Mouse (Mus musculus): Measurements from ENCODE around the gene Gm5767. TPM values are rescaled to one million over a fixed set of nuclear protein-coding genes. Genes with fewer than 3 reads are reported as not detected.

The Gm5767 gene
- total and polyA plus RNA-seq, 2 experiments, result 0.62 TPM; not detected in 1

DNA sequence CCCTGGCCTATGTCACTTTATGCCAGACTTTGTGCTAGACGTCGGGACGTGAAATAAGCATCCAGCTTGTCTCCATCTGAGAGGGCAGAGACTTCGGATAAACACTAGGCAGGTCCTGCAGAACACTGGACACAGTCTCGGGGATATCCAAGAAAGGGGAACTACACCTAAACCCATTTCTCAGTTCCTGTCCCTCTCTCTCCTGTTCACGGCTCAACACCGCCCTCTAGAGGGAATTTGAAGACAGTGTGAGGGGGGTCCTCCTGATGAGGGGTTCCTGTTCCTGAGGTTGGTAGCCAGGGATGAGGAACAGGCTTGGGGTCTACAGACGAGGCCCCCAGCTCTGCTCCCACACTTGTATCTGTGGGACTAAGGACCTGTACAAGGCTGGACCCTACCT is 6.4 kb upstream of the Gm5767 start:
- 6% methylated on average over 8 of the region's 8 CpGs for WGBS
- Histone ChIP-seq H3K79me2 (ENCODE audit: control insufficient read depth, insufficient read depth, low read length) (peaks cover 20% of the 10 kb centered on the region), H3K9ac (ENCODE audit: low read depth, low read length) (peak overlapping the region; percentile 35; the same call in 1 of the 2 replicates), H3K4me3 (ENCODE audit: insufficient read depth, low read depth, low read length) (no peak overlapping the region), H3K27me3 (ENCODE audit: control insufficient read depth, insufficient read depth, low read length) (no peaks in the 10 kb centered on the region), H3K36me3 (ENCODE audit: control insufficient read depth, insufficient read depth, low read length) (no peaks in the 10 kb centered on the region), H3K4me1 (ENCODE audit: control insufficient read depth, insufficient read depth, low read length) (peaks cover 30% of the 10 kb centered on the region), H3K27ac (replicated peaks; ENCODE audit: insufficient read depth, low read depth, low read length) (no peak overlapping the region)
- DNase-seq (ENCODE audit: extremely low read depth, low read depth, low spot score), result peak; percentile 53
- TF ChIP-seq POLR2A (IDR thresholded peaks at IDR 0.05; ENCODE audit: extremely low read depth, insufficient read depth, low read length) (no peak), CTCF (IDR thresholded peaks at IDR 0.05; ENCODE audit: low read depth, low read length) (peak; percentile 73)

DNA sequence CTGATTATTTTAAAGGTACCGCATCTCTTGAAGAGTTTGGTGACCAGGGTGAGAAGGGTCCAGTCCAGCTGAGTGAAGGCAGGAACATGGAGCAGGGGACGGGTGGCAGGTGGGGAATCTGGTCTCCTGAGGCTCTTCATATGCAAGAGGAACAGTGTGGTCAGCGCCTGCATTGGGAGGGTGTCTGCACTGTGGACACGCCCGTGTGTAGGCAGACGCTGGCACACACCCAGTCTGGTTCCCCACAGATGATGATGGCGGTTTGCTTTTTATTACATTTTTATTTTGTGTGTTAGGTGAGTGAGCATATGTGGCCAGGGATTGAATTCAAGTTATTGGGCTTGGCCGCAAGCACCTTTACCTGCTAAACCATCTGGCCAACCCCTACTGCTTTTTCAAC is 5.0 kb upstream of the Gm5767 start:
- peaks cover 7% of the 10 kb centered on the region; the same call in 1 of the 2 replicates for H3K79me2 ChIP-seq (ENCODE audit: control insufficient read depth, insufficient read depth, low read length)
- H3K27ac ChIP-seq (replicated peaks; ENCODE audit: insufficient read depth, low read depth, low read length), result no peak overlapping the region
- no peak overlapping the region for H3K4me3 ChIP-seq (ENCODE audit: insufficient read depth, low read depth, low read length)
- no peak overlapping the region for H3K9ac ChIP-seq (ENCODE audit: low read depth, low read length)
- no peaks in the 10 kb centered on the region for H3K27me3 ChIP-seq (ENCODE audit: control insufficient read depth, insufficient read depth, low read length)
- H3K4me1 ChIP-seq (ENCODE audit: control insufficient read depth, insufficient read depth, low read length), result peaks cover 17% of the 10 kb centered on the region
- 87% methylated on average over 8 of the region's 8 CpGs for WGBS
- TF ChIP-seq CTCF (IDR thresholded peaks at IDR 0.05; ENCODE audit: low read depth, low read length) (no peak), POLR2A (IDR thresholded peaks at IDR 0.05; ENCODE audit: extremely low read depth, insufficient read depth, low read length) (no peak)
- H3K36me3 ChIP-seq (ENCODE audit: control insufficient read depth, insufficient read depth, low read length), result no peaks in the 10 kb centered on the region
- DNase-seq (ENCODE audit: extremely low read depth, low read depth, low spot score), result no peak

DNA sequence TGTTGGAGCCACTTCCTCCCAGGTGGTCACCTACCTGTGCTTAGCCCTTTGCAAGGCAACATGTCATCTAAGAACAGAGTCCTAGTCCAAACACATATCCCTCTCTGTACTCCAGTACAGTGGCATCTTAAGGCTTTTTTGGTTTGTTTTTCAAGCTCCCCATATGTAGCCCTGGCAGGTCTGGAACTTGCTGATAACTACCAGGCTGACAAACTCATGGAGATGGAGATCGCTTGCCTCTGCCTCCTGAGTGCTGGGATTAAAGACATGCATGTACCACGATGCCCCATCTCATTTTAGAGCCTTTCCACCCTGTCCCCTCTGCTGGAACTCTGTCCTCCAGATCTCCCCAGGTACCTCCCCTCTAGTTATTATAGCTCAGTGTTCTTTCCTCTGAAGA is 4.3 kb upstream of the Gm5767 start:
- DNase-seq (ENCODE audit: extremely low read depth, low read depth, low spot score), result no peak
- H3K4me3 ChIP-seq (ENCODE audit: insufficient read depth, low read depth, low read length), result no peak overlapping the region
- TF ChIP-seq CTCF (IDR thresholded peaks at IDR 0.05; ENCODE audit: low read depth, low read length), result no peak
- no peak for TF ChIP-seq POLR2A (IDR thresholded peaks at IDR 0.05; ENCODE audit: extremely low read depth, insufficient read depth, low read length)
- peaks cover under 1% of the 10 kb centered on the region; the same call in 1 of the 2 replicates for H3K79me2 ChIP-seq (ENCODE audit: control insufficient read depth, insufficient read depth, low read length)
- peaks cover 12% of the 10 kb centered on the region for H3K4me1 ChIP-seq (ENCODE audit: control insufficient read depth, insufficient read depth, low read length)
- no peak overlapping the region for H3K9ac ChIP-seq (ENCODE audit: low read depth, low read length)
- WGBS, result 89% methylated on average over 2 of the region's 2 CpGs
- H3K36me3 ChIP-seq (ENCODE audit: control insufficient read depth, insufficient read depth, low read length), result no peaks in the 10 kb centered on the region
- no peak overlapping the region for H3K27ac ChIP-seq (replicated peaks; ENCODE audit: insufficient read depth, low read depth, low read length)
- no peaks in the 10 kb centered on the region for H3K27me3 ChIP-seq (ENCODE audit: control insufficient read depth, insufficient read depth, low read length)

DNA sequence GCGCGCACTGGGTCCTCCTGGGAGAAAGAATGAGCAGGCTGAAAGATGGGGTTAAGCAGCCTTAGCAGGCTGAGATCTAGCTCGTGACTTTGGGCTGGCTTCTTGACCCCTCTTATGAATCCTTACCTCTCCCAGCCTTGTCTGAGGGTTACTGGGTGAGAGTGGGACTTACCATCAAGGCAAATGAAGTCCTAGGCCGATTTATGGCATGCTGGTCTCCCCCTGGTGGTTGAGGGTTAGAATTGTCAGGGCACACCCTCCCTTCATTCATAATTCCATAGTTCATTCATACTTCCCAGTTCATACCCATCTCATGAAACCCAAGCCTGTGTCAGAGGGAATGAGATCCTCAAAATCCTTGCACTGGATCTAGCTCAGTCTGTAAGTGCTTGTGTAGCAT is 3.8 kb upstream of the Gm5767 start:
- DNase-seq (ENCODE audit: extremely low read depth, low read depth, low spot score), result peak; percentile 45
- H3K9ac ChIP-seq (ENCODE audit: low read depth, low read length), result no peak overlapping the region
- WGBS, result 63% methylated on average over 4 of the region's 4 CpGs
- no peaks in the 10 kb centered on the region for H3K36me3 ChIP-seq (ENCODE audit: control insufficient read depth, insufficient read depth, low read length)
- TF ChIP-seq POLR2A (IDR thresholded peaks at IDR 0.05; ENCODE audit: extremely low read depth, insufficient read depth, low read length) (no peak), CTCF (IDR thresholded peaks at IDR 0.05; ENCODE audit: low read depth, low read length) (peak; percentile 75)
- H3K4me3 ChIP-seq (ENCODE audit: insufficient read depth, low read depth, low read length), result no peak overlapping the region
- no peaks in the 10 kb centered on the region for H3K27me3 ChIP-seq (ENCODE audit: control insufficient read depth, insufficient read depth, low read length)
- H3K4me1 ChIP-seq (ENCODE audit: control insufficient read depth, insufficient read depth, low read length), result peaks cover 12% of the 10 kb centered on the region
- H3K79me2 ChIP-seq (ENCODE audit: control insufficient read depth, insufficient read depth, low read length), result no peaks in the 10 kb centered on the region
- no peak overlapping the region for H3K27ac ChIP-seq (replicated peaks; ENCODE audit: insufficient read depth, low read depth, low read length)

DNA sequence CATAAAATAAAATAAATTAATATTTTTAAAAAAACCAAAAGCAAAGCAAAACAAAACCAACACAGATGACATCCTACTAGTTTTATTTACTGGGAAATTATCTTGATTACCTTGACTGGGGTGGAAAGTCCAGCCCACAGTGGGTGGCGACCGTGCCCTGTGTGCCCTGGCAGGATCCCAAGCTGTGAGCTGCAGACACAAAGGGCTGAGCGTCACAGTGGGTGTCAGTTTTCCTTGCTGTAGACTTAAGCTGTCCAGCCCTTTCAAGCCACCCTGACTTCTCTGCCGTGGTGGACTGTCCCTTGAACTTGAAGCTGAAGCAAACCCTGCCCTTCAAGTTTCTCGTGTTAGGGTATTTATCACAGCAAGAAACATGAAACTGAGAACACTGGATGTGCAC is 2.5 kb upstream of the Gm5767 start:
- 13% methylated on average over 5 of the region's 5 CpGs for WGBS
- Histone ChIP-seq H3K4me3 (ENCODE audit: insufficient read depth, low read depth, low read length) (no peak overlapping the region), H3K27me3 (ENCODE audit: control insufficient read depth, insufficient read depth, low read length) (no peaks in the 10 kb centered on the region), H3K27ac (replicated peaks; ENCODE audit: insufficient read depth, low read depth, low read length) (no peak overlapping the region), H3K79me2 (ENCODE audit: control insufficient read depth, insufficient read depth, low read length) (no peaks in the 10 kb centered on the region), H3K36me3 (ENCODE audit: control insufficient read depth, insufficient read depth, low read length) (no peaks in the 10 kb centered on the region), H3K4me1 (ENCODE audit: control insufficient read depth, insufficient read depth, low read length) (peaks cover 11% of the 10 kb centered on the region), H3K9ac (ENCODE audit: low read depth, low read length) (no peak overlapping the region)
- TF ChIP-seq CTCF (IDR thresholded peaks at IDR 0.05; ENCODE audit: low read depth, low read length) (no peak), POLR2A (IDR thresholded peaks at IDR 0.05; ENCODE audit: extremely low read depth, insufficient read depth, low read length) (no peak)
- DNase-seq (ENCODE audit: extremely low read depth, low read depth, low spot score), result peak; percentile 80

DNA sequence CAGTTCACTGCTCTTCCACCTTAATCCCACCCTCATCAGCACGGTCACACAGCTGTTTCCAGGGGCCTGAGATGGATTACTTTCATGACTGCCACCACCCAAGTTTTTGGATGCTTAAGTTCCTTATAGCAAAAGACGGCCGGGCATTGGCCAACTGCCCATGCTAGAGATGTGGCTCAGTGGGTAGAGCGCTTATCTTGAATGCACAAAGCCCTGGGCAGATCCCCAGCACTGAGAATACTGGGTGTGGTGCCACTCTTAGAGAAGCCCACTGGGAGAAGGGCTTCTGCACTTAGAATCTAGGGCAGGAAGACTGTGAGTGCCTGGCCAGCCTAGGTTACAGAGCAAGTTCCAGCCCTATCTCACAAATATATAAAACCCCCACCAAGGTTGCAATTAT is 1.9 kb upstream of the Gm5767 start:
- no peak overlapping the region for H3K4me3 ChIP-seq (ENCODE audit: insufficient read depth, low read depth, low read length)
- H3K4me1 ChIP-seq (ENCODE audit: control insufficient read depth, insufficient read depth, low read length), result peaks cover 8% of the 10 kb centered on the region
- no peak for TF ChIP-seq CTCF (IDR thresholded peaks at IDR 0.05; ENCODE audit: low read depth, low read length)
- no peak for TF ChIP-seq POLR2A (IDR thresholded peaks at IDR 0.05; ENCODE audit: extremely low read depth, insufficient read depth, low read length)
- 87% methylated on average over 4 of the region's 4 CpGs for WGBS
- no peak overlapping the region for H3K27ac ChIP-seq (replicated peaks; ENCODE audit: insufficient read depth, low read depth, low read length)
- no peaks in the 10 kb centered on the region for H3K79me2 ChIP-seq (ENCODE audit: control insufficient read depth, insufficient read depth, low read length)
- H3K9ac ChIP-seq (ENCODE audit: low read depth, low read length), result no peak overlapping the region
- H3K36me3 ChIP-seq (ENCODE audit: control insufficient read depth, insufficient read depth, low read length), result no peaks in the 10 kb centered on the region
- no peak for DNase-seq (ENCODE audit: extremely low read depth, low read depth, low spot score)
- no peaks in the 10 kb centered on the region for H3K27me3 ChIP-seq (ENCODE audit: control insufficient read depth, insufficient read depth, low read length)
